Mouse (Mus musculus): ENCODE measurements around the gene Zfp628.

DNA sequence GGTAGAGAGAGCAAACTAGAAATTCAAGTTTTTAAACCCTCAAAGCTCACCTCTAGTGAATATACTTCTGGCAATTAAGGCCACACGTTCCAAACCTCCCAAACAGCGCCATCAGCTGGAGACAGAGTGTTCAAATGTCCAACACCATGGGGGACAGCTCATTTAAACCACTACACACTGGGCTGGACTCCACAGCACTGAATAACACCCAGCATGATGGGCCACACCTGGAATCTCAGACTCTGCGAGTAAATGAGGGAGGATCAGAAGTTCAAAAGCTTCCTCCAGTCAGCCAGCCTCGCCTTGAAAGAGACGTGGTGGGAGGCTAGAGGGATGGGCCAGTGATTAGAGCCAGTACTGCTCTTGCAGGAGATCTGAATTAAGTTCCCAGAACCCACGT, 44.9 kb upstream of the Zfp628 start, which contains the start of gene Isoc2b:
- TF ChIP-seq CTCF (IDR thresholded peaks at IDR 0.05): 0 out of 2 replicates have a peak, but pooled peaks have one; percentile 10
- TF ChIP-seq EP300 (IDR thresholded peaks at IDR 0.05): no peak

All from lung, postnatal 0 days (tissue).